Comparison of ENCODE assay signal across 18 mouse cellular contexts in genomic region chr5:57758968-57759367, GRCm38 (mm10).
"Had no signal": no experiment of that assay in that cellular context is flagged by ENCODE, and none has a peak within 500 bp of the region (broad histone marks: within the 10 kb centered on the region; RNA-seq: fewer than 3 reads in every experiment).

No protein-coding gene starts in this region.

- H3K27ac ChIP-seq: kidney, postnatal 0 days; limb, embryonic 10.5 days; limb, embryonic 13.5 days; midbrain, embryonic 10.5 days; neural tube, embryonic 13.5 days; stomach, embryonic 15.5 days had no signal

- H3K4me2 ChIP-seq: limb, embryonic 13.5 days; neural tube, embryonic 13.5 days; stomach, embryonic 15.5 days had no signal

- ATAC-seq: intestine, postnatal 0 days had no signal

- H3K9ac ChIP-seq: limb, embryonic 13.5 days; neural tube, embryonic 13.5 days; stomach, embryonic 15.5 days had no signal

- DNase-seq: kidney, adult 2 months; kidney, postnatal 36 days; layer of hippocampus, adult 9-11 months; lung, adult 2 months; lung, postnatal 14 days; lung, postnatal 4 days; midbrain, embryonic 14.5 days; retina, postnatal 1 day; right cerebral cortex, postnatal 25 days; spleen, adult 18-20 months; thymus, postnatal 25 days had no signal

- H3K9me3 ChIP-seq: limb, embryonic 10.5 days; limb, embryonic 13.5 days; midbrain, embryonic 10.5 days; neural tube, embryonic 13.5 days; stomach, embryonic 15.5 days had no signal

- H3K27me3 ChIP-seq: limb, embryonic 13.5 days; neural tube, embryonic 13.5 days; stomach, embryonic 15.5 days had no signal

- H3K4me3 ChIP-seq: limb, embryonic 10.5 days; limb, embryonic 13.5 days; midbrain, embryonic 10.5 days; neural tube, embryonic 13.5 days; stomach, embryonic 15.5 days had no signal

- H3K36me3 ChIP-seq: limb, embryonic 10.5 days; limb, embryonic 13.5 days; midbrain, embryonic 10.5 days; neural tube, embryonic 13.5 days; stomach, embryonic 15.5 days had no signal
